Mouse (Mus musculus): ENCODE measurements around the gene Wdr82. TPM values are rescaled to one million over a fixed set of nuclear protein-coding genes. Genes with fewer than 3 reads are reported as not detected.
A peak's percentile ranks its signal among the peaks of the same experiment; 100 is the strongest.
"Not testable (repeated sequence)": the region's sequence is repeated elsewhere in the genome, so short reads cannot be mapped to it uniquely, and the experiment has no call there.

Wdr82 gene
- total RNA-seq, 2 experiments from 2014 or later, result 117 to 126 TPM

- Histone ChIP-seq H3K27ac (no peak overlapping the region), H3K4me3 (no peak overlapping the region)
- TF ChIP-seq CTCF (IDR thresholded peaks at IDR 0.05), result no peak
- intact Hi-C loops (cut with DNase I), result no loop called here
- no peak for DNase-seq (ENCODE audit: extremely low spot score in 1 of 2, low spot score in 2 of 2)
Measured at GRCm38 (mm10) chr9:106167703-106168102, 3.0 kb upstream of the Wdr82 start.

GRCm38 (mm10) chr9:106169006-106169405, 1.7 kb upstream of the Wdr82 start:
- H3K27ac ChIP-seq; DNase-seq (ENCODE audit: extremely low spot score in 1 of 2, low spot score in 2 of 2); intact Hi-C loops (cut with DNase I); H3K4me3 ChIP-seq: not testable (repeated sequence)

- Histone ChIP-seq H3K4me3 (peak overlapping the region; percentile 62), H3K27ac (peak overlapping the region; percentile 98; the same call in 1 of the 2 replicates)
- intact Hi-C loops (cut with DNase I), result loop anchor here (2.0 to 10.0 kb wide), 2 partner anchors 33 to 255 kb away; partner anchors contain the start of genes Rpl29 and Twf2
- no peak for DNase-seq (ENCODE audit: extremely low spot score in 1 of 2, low spot score in 2 of 2)
- no peak for TF ChIP-seq CTCF (IDR thresholded peaks at IDR 0.05)
Measured at GRCm38 (mm10) chr9:106169917-106170316, 811 bp upstream of the Wdr82 start.

- peak overlapping the region; percentile 62 for H3K4me3 ChIP-seq
- H3K27ac ChIP-seq, result peak overlapping the region; percentile 98
- peak; percentile 51 to 60 for DNase-seq (ENCODE audit: extremely low spot score in 1 of 2, low spot score in 2 of 2)
- intact Hi-C loops (cut with DNase I), result loop anchor here (2.0 to 10.0 kb wide), 2 partner anchors 31 to 253 kb away; partner anchors contain the start of genes Rpl29 and Twf2
- no peak for TF ChIP-seq CTCF (IDR thresholded peaks at IDR 0.05)
Measured at GRCm38 (mm10) chr9:106171346-106172158, 824 bp downstream of the Wdr82 start.

GRCm38 (mm10) chr9:106172527-106172926, 1.8 kb downstream of the Wdr82 start:
- no peak for TF ChIP-seq CTCF (IDR thresholded peaks at IDR 0.05)
- H3K27ac ChIP-seq, result peak overlapping the region; percentile 98; the same call in 1 of the 2 replicates

GRCm38 (mm10) chr9:106173363-106173762, 2.6 kb downstream of the Wdr82 start:
- intact Hi-C loops (cut with DNase I), result loop anchor here (10.0 kb wide), 1 partner anchor 251 kb away; the partner anchor contains the start of gene Rpl29
- H3K27ac ChIP-seq, result no peak overlapping the region
- H3K4me3 ChIP-seq, result peak overlapping the region; percentile 62
- no peak for DNase-seq (ENCODE audit: extremely low spot score in 1 of 2, low spot score in 2 of 2)
- no peak; the same call in 1 of the 2 replicates for TF ChIP-seq CTCF (IDR thresholded peaks at IDR 0.05)

More at GRCm38 (mm10) chr9:106172527-106172926, 1.8 kb downstream of the Wdr82 start:
- intact Hi-C loops (cut with DNase I), result loop anchor here (10.0 kb wide), 1 partner anchor 252 kb away; the partner anchor contains the start of gene Rpl29
- H3K4me3 ChIP-seq, result peak overlapping the region; percentile 62
- DNase-seq (ENCODE audit: extremely low spot score in 1 of 2, low spot score in 2 of 2), result no peak

GRCm38 (mm10) chr9:106175552-106176200, 4.9 kb downstream of the Wdr82 start:
- no peak for TF ChIP-seq CTCF (IDR thresholded peaks at IDR 0.05)
- intact Hi-C loops (cut with DNase I), result loop anchor here (10.0 kb wide), 1 partner anchor 249 kb away; the partner anchor contains the start of gene Rpl29
- H3K27ac ChIP-seq, result no peak overlapping the region
- no peak overlapping the region for H3K4me3 ChIP-seq
- no peak for DNase-seq (ENCODE audit: extremely low spot score in 1 of 2, low spot score in 2 of 2)

GRCm38 (mm10) chr9:106176769-106177168, 6.0 kb downstream of the Wdr82 start:
- H3K4me3 ChIP-seq, result no peak overlapping the region
- H3K27ac ChIP-seq, result no peak overlapping the region
- DNase-seq (ENCODE audit: extremely low spot score in 1 of 2, low spot score in 2 of 2), result no peak
- no peak for TF ChIP-seq CTCF (IDR thresholded peaks at IDR 0.05)
- intact Hi-C loops (cut with DNase I), result loop anchor here (10.0 kb wide), 1 partner anchor 248 kb away; the partner anchor contains the start of gene Rpl29

GRCm38 (mm10) chr9:106177799-106178198, 7.1 kb downstream of the Wdr82 start:
- Histone ChIP-seq H3K4me3 (no peak overlapping the region), H3K27ac (no peak overlapping the region)
- intact Hi-C loops (cut with DNase I), result loop anchor here (10.0 kb wide), 1 partner anchor 247 kb away; the partner anchor contains the start of gene Rpl29
- no peak for DNase-seq (ENCODE audit: extremely low spot score in 1 of 2, low spot score in 2 of 2)
- no peak for TF ChIP-seq CTCF (IDR thresholded peaks at IDR 0.05)

- intact Hi-C loops (cut with DNase I), result loop anchor here (10.0 kb wide), 1 partner anchor 245 kb away; the partner anchor contains the start of gene Rpl29
- no peak overlapping the region for H3K27ac ChIP-seq
- H3K4me3 ChIP-seq, result no peak overlapping the region
- TF ChIP-seq CTCF (IDR thresholded peaks at IDR 0.05), result no peak
- no peak for DNase-seq (ENCODE audit: extremely low spot score in 1 of 2, low spot score in 2 of 2)
Measured at GRCm38 (mm10) chr9:106179454-106179853, 8.7 kb downstream of the Wdr82 start.

- no peak for TF ChIP-seq CTCF (IDR thresholded peaks at IDR 0.05)
- Histone ChIP-seq H3K4me3 (no peak overlapping the region), H3K27ac (no peak overlapping the region)
- intact Hi-C loops (cut with DNase I), result loop anchor here (10.0 kb wide), 1 partner anchor 245 kb away; the partner anchor contains the start of gene Rpl29
- DNase-seq (ENCODE audit: extremely low spot score in 1 of 2, low spot score in 2 of 2), result no peak
Measured at GRCm38 (mm10) chr9:106179964-106180363, 9.2 kb downstream of the Wdr82 start.

GRCm38 (mm10) chr9:106182146-106182545, 11.4 kb downstream of the Wdr82 start:
- no peak overlapping the region for H3K27ac ChIP-seq
- no peak for DNase-seq (ENCODE audit: extremely low spot score in 1 of 2, low spot score in 2 of 2)
- H3K4me3 ChIP-seq, result no peak overlapping the region
- intact Hi-C loops (cut with DNase I), result no loop called here
- no peak for TF ChIP-seq CTCF (IDR thresholded peaks at IDR 0.05)

Data from left cerebral cortex, adult 2 months (tissue).